Mouse (Mus musculus): ENCODE data around the gene Hba-a2. TPM values are rescaled to one million over a fixed set of nuclear protein-coding genes. Genes with fewer than 3 reads are reported as not detected.
"Not testable (repeated sequence)": the region's sequence is repeated elsewhere in the genome, so short reads cannot be mapped to it uniquely, and the experiment has no call there.

The Hba-a2 gene
- 1,000 to 10,000 TPM in 1 of 4 experiments, 100 to 1,000 TPM in 3; 528 to 1,532 (median 627) TPM for total RNA-seq (2022)

DNA sequence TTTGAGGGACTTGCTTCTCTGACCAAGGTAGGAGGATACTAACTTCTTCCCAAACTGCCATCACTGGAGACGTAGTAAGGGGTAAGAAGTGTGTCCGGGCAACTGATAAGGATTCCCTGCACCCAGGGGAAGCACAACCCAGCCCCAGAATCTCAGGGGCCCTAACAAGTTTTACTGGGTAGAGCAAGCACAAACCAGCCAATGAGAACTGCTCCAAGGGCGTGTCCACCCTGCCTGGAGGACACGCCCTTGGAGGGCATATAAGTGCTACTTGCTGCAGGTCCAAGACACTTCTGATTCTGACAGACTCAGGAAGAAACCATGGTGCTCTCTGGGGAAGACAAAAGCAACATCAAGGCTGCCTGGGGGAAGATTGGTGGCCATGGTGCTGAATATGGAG, at the start of gene Hba-a2:
Gene Hba-a2, plus strand, starts transcription at position 287 of the 400 bp plus-strand sequence.
- not testable (repeated sequence) for DNase-seq

DNA sequence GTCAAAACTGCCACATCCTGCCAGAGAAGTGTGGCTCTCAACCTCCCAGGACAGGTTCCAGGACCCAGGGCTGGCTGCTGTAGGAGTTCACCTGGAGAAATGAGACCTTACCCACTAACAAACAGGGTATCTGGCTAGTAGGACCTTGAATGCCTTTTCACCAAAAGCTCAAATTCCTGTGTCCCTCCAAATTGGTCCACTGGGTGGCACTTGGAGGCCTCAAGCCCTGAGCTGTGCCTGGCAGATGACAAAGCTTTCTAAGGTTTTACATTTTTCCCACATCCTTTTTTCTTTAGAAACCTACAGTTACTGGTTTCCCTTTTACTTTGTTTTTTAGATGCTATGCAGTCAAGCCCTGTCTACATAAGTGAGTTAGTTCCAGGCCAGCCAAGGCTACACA, 49.2 kb upstream of the Hba-a2 start:
- no peak for DNase-seq

DNA sequence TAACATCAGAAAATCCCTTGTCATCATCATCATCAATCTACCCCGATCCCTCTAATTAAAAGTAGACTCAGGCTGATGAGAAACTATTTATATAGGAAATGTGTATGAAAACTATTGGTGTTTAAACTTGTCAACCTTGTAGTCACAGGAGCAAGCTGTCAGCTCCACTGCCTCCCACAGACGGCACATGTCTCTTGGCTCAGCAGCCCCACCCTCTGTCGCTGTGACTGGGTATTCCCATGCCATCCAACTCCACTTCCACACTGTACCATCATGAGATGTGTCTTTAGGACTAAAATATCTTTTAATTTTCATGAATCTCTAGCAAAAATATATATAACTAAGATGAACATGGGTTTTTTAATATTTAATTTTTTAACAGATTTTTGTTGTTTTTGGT, 47.9 kb upstream of the Hba-a2 start:
- no peak for DNase-seq

DNA sequence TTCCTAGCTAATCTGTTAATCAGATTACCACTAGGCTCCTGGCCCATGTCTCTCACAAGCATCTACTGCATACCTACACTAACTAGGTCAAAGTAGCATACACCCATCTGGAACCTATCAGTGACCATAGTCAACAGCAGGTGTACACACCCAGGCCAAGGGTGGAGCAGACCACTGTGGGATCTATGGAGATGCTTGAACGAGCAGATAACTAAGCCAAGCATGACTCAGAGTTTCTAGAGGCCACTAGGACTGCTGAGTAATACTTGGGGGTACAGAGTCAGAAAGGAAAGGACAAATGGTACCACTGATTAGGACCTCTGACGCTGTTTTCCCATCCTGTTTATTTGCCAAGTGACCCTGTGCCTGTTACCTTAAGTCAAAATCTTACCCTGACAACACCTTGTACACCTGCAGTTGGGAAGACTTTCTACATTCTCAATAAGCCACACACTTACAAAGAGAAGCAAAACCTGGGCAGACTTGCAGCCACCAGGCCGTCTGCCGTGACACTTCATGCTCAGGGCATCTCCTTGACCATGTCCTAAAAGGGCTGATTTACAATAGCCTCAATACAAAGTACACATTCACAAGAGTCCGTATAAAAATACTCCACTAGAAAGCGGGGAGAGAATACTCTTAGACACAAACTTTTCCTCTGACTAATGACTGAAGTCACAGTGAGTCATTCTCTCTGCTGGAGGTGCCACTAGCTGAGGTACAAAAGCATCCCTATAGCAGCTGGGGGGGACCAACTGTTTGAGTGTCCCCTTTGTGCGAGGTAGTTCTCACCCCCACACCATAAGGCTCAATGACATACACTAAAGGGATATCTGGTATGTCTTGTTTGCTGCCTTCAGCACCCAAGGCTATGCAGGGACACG, 45.2 kb upstream of the Hba-a2 start:
- no peak for DNase-seq

DNA sequence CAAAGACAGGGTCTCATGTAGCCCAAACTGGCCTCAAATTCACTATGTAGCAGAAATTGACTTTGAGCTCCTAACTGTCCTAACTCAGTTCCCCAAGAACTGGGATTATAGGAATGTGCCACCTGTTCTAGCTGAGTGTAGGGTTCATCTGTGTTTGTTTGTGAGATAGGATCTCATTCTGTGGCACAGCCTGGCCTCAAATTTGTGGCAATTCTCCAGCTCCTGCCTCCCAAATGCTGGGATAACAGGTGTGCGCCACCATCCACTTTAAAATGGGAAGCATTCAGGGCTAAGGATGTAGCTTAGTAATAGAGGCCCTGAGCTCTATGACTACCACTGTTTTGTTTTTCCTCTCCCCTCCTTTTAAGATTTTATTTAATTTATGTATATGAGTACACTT, 43.2 kb upstream of the Hba-a2 start:
- DNase-seq = no peak

DNA sequence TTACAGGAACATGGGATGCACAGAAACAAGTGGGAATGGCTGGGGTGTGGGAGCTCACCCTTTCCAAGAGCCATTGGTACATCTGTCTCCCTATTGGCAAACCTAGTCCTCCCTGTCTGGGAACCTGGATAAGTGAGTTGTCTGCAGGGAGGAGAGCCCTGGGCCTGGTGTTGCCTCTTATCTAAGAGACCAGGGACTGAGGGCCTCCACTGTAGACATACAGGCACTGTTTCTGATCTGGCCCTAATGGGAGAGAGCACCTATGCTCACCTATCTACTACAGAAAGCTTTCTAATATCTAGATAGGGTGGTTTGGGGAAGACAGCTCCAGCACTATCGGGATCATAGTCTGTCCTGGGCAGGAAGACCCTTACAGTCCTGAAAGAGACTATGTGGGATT, 40.1 kb upstream of the Hba-a2 start:
- no peak for DNase-seq

DNA sequence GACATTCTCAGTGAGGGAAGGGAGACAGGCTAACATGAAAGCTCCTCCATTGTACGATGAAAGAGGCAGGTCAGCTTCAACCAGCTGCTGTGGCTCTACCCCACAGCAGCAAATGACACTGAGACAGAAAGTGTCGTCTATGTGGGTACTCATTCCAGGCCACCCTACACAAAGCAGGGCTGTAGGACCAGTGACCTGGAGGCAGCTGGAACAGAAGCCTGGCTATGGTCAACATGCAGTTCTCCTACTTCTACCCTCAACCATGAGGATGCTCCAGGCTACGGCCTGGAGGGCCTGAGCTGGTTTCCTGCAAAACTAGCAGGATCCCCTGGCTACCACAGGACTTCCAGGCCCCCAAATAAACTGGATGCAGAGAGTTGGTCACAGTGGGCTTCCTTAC, 39.7 kb upstream of the Hba-a2 start:
- DNase-seq = no peak

DNA sequence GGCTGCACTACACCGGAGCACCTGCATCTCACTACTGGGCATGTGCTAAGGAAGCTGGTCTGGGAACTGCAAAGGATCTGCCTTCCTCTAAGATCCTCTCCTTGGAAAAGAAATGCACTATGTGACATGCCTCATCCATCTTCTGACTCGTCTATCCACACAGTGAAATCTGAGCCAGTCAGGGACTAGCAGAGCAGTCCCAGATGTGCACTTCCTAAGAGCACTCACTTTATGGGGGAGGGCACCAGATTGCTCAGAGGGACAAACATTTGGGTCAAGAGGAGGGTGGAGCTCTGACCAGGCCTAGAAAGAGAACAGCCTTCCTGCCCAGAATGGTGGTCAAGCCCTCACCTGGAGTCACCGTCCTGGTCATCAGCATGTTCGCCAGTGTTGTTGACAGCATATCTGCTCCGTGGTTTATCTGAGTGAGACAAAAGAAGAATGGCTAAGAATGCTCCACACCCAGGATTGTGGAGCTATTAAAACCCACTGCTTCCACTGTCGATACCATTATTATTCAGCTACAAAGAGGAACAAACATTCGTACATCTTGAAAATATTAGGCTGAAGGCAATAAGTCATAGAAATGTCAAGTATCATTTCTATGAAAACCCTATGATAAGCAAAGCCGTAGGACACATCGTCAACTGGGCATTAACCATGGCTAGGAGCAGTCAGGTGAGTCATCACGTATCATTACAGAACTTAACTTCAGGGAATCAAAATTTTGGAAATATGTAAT, 33.4 kb upstream of the Hba-a2 start:
- no peak for DNase-seq

DNA sequence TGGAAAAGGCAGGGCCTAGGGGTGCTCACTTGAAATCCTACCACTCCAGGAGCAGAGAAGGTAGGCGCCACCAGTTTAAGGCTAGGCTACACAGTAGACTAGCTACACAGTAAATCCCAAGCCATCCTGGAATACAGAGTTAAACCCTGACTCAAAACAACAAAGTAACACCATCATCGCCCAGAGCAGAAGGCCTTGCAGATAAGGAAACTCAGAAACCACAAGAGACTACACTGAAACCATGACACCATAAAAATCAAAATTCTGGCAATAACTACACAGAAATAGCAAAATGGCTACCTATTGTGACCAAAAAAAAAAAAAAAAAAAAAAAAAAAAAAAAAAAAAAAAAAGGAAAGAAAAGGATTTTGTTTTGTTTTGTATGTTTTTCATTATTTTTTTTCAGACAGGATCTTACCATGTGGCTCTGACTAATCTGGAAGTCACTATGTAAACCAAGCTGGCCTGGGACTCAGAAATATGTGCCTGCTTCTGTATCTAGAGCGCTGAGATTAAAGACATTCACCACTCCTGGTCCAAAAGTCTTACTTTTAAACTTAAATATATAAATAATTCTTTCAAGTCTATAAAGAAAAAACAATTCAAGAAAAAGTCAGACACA, 31.1 kb upstream of the Hba-a2 start:
- DNase-seq = no peak

DNA sequence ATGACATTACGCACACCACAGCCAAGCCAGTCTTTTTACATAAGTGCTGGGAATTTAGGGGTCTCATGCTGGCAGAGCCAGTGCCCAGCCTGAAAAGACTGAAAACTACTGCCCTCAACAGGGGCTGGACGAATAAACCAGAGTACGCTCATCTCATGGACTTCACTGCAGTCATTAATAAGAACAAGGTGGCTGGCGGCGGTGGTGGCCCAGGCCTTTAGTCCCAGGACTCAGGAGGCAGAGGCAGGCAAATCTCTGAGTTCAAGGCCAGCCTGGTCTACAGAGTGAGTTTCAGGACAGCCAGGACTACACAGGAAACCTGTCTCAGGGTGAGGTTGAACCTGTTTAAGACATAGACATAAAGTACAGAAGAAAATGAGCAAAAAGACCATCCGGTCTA, 30.1 kb upstream of the Hba-a2 start:
- no peak for DNase-seq

DNA sequence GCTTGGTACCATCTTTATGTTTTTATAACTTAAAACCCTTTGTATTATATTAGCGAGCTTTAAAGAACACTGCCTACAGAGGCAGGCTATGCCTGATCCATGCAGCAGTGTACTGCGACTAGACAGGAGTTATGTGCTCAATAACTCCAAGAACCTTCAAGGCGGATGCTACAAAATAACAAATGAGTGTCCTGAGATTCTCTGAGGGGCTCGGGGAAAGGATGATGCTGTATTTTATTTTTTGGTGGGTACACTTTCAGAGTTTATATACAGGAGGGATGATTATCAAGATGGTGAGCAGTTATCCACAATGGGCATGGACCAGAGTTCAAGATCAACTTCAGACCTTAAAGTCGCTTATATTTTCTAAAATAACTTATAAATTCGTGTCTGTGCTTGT, 29.5 kb upstream of the Hba-a2 start:
- no peak for DNase-seq

DNA sequence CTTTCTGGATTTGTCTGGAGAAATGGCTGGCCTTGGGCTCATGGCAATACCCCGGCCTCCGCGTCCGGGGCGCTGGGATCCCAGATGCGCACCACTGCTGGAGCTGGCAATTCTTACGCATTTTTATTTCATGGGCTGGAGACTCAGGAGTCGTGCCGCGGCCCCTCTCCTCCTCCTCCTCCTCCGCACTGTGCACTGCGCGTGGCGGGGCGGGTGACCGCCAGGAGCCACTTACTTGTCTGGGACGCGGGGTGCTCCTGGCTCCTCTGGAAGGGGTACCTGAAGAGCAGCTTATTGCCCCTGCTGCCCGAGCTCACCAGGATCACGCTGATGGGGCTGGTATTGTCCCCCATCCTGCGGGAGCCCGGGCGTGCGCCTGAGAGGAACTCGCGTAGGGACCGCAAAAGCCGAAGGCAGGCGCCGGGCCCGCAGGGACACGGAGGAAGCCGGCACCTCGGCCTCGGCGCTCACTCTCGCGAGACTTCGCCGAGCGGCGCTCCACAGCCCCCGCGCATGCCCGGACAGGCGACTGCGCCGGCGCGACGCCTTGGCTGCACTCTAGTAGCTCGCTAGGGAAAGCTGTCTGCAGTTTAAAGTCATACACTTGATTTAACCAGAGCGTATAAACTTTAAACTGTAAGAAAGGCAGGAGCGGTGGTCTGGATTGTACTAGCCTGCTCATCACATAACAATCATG, 29.0 kb upstream of the Hba-a2 start, which contains the start of gene Nprl3:
Gene Nprl3, minus strand, starts transcription at position 520 of the 697 bp plus-strand sequence.
- DNase-seq = peak; percentile 93

DNA sequence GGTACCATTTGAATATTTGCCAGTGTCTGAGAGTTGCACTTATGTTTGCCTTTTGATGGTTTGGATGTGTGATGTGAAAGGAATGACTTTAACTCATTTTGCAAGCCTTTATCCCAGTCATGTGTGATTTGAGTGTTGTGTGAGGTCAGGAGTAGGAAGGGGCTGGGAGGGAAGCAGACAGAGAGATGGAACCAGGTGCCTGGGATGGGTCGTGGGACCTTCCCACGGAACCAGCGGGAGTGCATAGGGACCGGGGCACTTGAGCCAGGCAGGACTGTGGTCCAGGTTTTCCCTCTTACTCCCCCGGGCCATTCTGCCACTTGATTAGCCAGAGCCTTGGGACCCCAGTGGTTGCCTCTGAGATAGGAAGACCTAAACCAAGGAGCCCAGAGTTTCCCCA, 28.3 kb upstream of the Hba-a2 start:
- DNase-seq = no peak

DNA sequence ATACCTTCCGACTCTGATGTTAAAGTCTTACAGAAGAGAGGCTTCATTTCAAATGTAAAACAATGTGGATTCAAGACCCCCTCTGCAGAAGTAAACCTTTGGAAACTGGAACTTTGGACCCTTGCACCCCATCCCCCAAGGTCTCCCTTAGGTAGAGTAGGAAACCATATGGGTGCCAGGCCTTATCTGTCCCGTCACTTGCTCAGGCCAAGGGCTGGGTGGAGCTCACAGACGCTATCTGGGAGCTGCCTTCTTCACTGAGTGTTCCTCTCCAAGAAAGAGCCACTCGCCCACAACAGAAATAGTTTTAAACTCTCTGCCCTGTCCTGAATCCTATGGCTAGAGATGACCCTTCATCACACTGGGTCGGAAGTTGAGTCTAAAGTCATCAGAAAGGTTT, 27.3 kb upstream of the Hba-a2 start:
- DNase-seq = no peak

DNA sequence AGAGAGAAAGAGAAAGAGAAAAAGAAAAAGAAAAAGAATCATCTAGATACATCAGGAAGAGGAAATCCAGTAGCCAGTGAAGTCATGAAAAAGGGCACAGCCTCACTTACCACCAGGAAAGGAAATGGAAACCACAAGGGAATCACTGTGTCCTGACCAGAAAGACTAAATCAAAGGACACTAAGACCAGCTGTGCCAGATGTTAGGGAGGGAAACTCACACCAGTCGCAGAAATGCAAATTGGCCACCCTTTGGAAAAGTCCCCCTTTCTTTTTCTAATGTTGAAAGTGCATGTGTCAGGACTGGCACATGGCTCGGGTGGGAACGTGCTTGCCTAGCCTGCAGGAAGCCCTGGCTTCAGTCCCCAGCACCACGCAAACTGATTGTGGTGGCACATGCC, 25.1 kb upstream of the Hba-a2 start:
- no peak for DNase-seq

DNA sequence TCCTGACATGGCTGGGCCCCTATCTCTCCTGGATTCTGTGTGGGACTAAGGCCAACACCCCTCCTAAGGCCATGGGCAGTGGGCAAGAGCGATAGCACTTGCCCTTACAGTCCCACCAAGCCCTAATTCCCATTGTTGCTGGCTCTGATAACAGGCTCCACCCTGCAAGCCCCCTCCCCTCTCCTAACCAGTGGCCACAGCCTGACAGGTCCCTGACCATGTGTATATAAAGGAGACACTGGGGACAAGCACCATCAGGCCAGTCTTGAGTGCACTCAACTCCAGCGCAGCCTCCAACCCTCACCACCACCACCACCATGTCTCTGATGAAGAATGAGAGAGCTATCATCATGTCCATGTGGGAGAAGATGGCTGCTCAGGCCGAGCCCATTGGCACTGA, 19.9 kb upstream of the Hba-a2 start, which contains the start of gene Hba-x:
Gene Hba-x, plus strand, starts transcription at position 54 of the 400 bp plus-strand sequence.
- no peak for DNase-seq

DNA sequence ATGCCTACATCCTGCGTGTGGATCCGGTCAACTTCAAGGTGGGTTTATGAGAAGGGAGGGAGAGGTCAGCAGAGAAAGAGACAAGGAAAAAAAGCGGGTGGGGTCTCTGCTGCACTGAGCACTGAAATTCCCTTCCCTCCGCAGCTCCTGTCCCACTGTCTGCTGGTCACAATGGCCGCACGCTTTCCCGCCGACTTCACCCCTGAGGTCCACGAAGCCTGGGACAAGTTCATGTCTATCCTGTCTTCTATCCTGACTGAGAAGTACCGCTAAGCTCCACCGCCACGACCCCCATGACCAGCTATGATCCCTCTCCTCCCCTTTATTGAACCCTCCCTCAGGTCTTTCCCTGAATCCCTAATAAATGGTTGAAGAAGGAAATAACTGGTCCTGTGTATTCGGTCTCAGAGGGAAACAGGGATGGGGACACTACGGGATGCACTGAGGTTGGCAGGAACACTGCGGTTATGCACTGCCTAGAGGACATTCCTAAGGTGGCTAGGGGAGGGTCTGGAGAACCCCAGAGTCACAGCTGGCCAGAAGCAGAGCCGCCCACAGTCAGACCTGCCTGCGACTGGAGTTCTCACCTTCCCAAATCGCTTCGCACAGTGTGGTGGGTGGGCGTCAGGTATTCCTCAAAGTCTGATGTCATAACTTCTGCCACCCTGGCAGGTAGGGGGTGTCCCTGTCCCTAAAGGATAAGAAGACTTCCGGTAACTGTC, 18.4 kb upstream of the Hba-a2 start:
- no peak for DNase-seq

DNA sequence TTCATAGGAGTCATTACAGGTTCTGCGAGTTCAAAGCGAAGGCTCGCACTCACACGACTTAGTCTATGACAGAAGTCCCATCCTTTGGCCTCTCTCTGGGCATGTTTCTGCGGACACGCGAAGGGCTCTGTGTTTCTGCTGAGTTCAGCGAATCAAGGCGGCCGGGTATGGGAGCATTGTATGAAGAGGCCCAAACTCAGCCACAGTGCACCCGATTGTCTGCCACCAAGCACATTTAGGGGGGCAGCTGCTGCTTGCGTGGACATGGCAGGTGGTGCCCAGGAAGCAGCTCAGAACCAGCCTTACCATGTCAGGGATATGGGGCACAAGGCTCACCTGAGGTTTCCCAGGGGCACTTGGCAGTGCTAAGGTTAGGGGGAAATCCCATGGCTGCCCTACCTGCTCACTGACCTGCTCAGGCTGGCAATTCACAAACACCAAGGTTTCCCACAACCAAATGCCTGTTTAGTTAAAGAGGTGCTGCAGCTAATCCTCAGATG, 17.8 kb upstream of the Hba-a2 start:
- no peak for DNase-seq

DNA sequence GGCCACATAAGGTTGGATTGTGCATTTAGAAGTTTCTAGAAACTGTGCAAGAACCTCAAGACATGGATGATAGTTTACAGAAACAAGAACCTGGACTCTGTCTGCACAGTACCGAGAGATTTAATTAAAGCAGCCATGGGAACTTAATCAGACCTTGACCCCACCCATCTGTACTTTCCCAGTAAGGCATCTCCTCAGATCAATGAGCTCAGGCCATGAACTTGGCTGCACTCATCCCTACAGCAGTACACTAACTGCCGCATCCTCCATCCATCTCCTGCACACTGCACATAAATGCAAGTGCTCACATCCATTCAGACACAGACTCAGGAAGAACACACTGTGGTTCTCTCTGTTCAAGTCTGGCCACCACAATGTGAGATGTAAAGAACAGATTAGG, 15.6 kb upstream of the Hba-a2 start:
- DNase-seq = no peak

DNA sequence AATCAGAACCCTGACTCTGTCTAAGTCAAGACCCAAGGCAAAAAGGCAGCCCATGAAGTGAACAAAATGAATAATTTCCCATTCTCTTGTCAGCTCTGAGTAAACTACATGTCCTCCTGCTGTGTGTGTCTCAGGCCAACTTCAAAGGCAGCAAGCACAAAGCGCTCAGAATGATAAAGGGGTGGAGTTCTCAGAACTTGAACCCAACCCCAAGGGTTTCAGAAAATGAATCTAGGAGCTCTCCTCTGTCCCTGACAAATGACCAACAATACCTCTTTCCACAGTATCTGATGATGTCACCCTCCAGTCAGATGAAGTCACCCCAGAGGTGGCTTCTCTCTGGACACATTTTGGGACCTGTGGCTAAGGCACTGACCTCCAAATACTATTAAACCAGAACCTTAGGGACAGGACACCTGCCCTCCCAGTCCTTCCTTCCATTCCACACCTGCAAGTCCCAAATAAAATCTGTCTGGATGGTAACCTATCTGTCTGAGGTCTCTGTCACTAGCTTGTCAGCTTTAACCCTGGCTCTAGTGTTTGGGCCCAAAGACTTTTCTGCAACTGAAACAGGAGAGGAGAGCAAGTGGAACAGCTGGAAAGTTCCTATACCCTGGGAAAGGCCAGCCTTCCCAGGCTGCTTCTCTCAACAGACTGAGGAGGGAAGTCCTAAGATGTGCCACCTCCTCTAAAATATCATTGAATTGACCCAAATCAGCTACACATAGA, 14.7 kb upstream of the Hba-a2 start:
- DNase-seq = no peak

All from adrenal gland, adult 8-10 months (tissue).